Mouse (Mus musculus) C2C12 (cell line): ENCODE results near the gene Vgll4.

ENCODE experiments used
- CEBPB ChIP-seq: IDR thresholded peaks from one replicate; pipeline ENCODE4 v1.6.1; 2011; ENCODE audit warnings: low read depth, mild to moderate bottlenecking, control low read depth, moderate library complexity
- CTCF ChIP-seq: IDR thresholded peaks from one replicate; pipeline ENCODE4 v1.5.1; 2011; ENCODE audit not compliant: control insufficient read depth, insufficient read depth, insufficient read length
- FOSL1 ChIP-seq: IDR thresholded peaks from one replicate; pipeline ENCODE4 v1.8.0; 2011; ENCODE audit warnings: mild to moderate bottlenecking, low read length; ENCODE audit not compliant: poor library complexity, insufficient read depth, severe bottlenecking
- MAX ChIP-seq: IDR thresholded peaks from one replicate; pipeline ENCODE4 v1.6.1; 2011; ENCODE audit warnings: mild to moderate bottlenecking, control low read depth
- MYOD1 ChIP-seq: IDR thresholded peaks from one replicate; pipeline ENCODE4 v1.6.1; 2011; ENCODE audit warnings: low read depth; ENCODE audit not compliant: control insufficient read depth, insufficient read length
- MYOG ChIP-seq: IDR thresholded peaks from one replicate; pipeline ENCODE4 v1.6.1; 2011; ENCODE audit not compliant: control insufficient read depth, insufficient read length; ENCODE audit errors: extremely low read depth
- USF1 ChIP-seq: IDR thresholded peaks from one replicate; pipeline ENCODE4 v1.6.1; 2011; ENCODE audit warnings: low read depth, mild to moderate bottlenecking, control low read depth, moderate library complexity

DNA sequence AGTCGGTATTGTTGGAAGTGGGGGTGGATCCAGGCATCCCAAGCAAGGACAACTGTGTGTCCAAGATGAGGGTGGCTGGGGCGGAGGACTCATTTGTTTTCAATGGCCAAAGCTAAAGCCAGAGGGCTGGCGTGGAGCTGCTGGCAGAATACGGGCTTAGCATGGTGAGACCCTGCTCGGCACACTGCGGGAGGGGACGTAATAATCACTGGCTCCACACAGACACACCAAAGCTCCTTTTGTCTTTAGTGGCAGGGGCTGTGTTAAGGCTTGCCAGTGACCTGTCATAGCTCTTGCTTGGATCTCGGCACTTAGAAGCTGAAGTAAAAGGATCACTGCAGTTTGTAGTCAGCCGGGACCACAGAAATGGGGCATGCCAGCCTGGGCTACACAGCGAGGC lies 69.6 kb downstream of the Vgll4 start:
- no peak for TF ChIP-seq CTCF
- no peak for TF ChIP-seq USF1
- TF ChIP-seq MYOG = no peak
- no peak for TF ChIP-seq MAX
- no peak for TF ChIP-seq CEBPB
- no peak for TF ChIP-seq MYOD1
- no peak for TF ChIP-seq FOSL1
